Mouse (Mus musculus) thymus, adult 2 months (tissue): Measurements from ENCODE around the gene Sipa1l2. TPM values are rescaled to one million over a fixed set of nuclear protein-coding genes. Genes with fewer than 3 reads are reported as not detected.

Experiments used
- DNase-seq: peaks from one replicate; pipeline ENCODE4 v3.0.0; 2021
- H3K27ac ChIP-seq: fragments of 200-500 bp; 2 replicates; pipeline ENCODE4 v1.5.1; 2012; ENCODE audit warnings: low read length, control low read depth; ENCODE audit not compliant: control insufficient read depth, insufficient read depth
- H3K27me3 ChIP-seq: fragments of 200-500 bp; 2 replicates; pipeline ENCODE4 v1.6.1; 2012; ENCODE audit warnings: mild to moderate bottlenecking, low read length, moderate library complexity, mixed read lengths; ENCODE audit not compliant: control insufficient read depth, insufficient read depth
- H3K36me3 ChIP-seq: fragments of 200-500 bp; 2 replicates; pipeline ENCODE4 v1.6.1; 2012; ENCODE audit warnings: mild to moderate bottlenecking, low read length, moderate library complexity; ENCODE audit not compliant: control insufficient read depth, insufficient read depth
- H3K4me1 ChIP-seq: fragments of 200-500 bp; replicated peaks from 2 replicates; pipeline ENCODE4 v1.6.1; 2012; ENCODE audit warnings: low read length; ENCODE audit not compliant: control insufficient read depth, insufficient read depth
- H3K4me3 ChIP-seq: fragments of 200-500 bp; 2 replicates; pipeline ENCODE4 v1.5.1; 2012; ENCODE audit warnings: mild to moderate bottlenecking, low read length, control low read depth, moderate library complexity; ENCODE audit not compliant: control insufficient read depth, insufficient read depth
- CTCF ChIP-seq: fragments of 200-500 bp; IDR thresholded peaks from 2 replicates; pipeline ENCODE4 v1.5.1; 2012; ENCODE audit warnings: mild to moderate bottlenecking, control low read depth, low read length, moderate library complexity, borderline replicate concordance; ENCODE audit not compliant: control insufficient read depth, poor library complexity, insufficient read depth; ENCODE audit errors: extremely low read depth
- POLR2A ChIP-seq: fragments of 200-500 bp; IDR thresholded peaks from 2 replicates; pipeline ENCODE4 v1.6.1; 2012; ENCODE audit warnings: mild to moderate bottlenecking, low read length, control low read depth, moderate library complexity; ENCODE audit not compliant: control insufficient read depth, poor library complexity, insufficient read depth; ENCODE audit errors: extremely low read depth
- WGBS: fragments of 180-500 bp; shearing (Covaris S2); methylation state at CpG from one replicate; pipeline ENCODE4 v1.1.7; 2018; 5-methylcytosine and 5-hydroxymethylcytosine counted together
- polyA plus RNA-seq: library from polyadenylated mRNA; depleted of rRNA; stranded (reverse); fragments of >200 nt; gene quantifications from 2 replicates; pipeline ENCODE4 v1.2.3, GENCODE M21; 2012

The Sipa1l2 gene
- polyA plus RNA-seq, 1 experiment, result 11.7 TPM

GRCm38 (mm10) chr8:125542893-125543613 is 26.6 kb downstream of the Sipa1l2 start:
- TF ChIP-seq POLR2A (no peak), CTCF (no peak)
- H3K4me1 ChIP-seq, result no peaks in the 10 kb centered on the region; the same call in 1 of the 2 replicates
- no peak overlapping the region for H3K27ac ChIP-seq
- H3K27me3 ChIP-seq, result no peaks in the 10 kb centered on the region
- no peaks in the 10 kb centered on the region for H3K36me3 ChIP-seq
- DNase-seq, result no peak
- WGBS, result 47% methylated on average over 11 of the region's 11 CpGs
- no peak overlapping the region for H3K4me3 ChIP-seq

DNA sequence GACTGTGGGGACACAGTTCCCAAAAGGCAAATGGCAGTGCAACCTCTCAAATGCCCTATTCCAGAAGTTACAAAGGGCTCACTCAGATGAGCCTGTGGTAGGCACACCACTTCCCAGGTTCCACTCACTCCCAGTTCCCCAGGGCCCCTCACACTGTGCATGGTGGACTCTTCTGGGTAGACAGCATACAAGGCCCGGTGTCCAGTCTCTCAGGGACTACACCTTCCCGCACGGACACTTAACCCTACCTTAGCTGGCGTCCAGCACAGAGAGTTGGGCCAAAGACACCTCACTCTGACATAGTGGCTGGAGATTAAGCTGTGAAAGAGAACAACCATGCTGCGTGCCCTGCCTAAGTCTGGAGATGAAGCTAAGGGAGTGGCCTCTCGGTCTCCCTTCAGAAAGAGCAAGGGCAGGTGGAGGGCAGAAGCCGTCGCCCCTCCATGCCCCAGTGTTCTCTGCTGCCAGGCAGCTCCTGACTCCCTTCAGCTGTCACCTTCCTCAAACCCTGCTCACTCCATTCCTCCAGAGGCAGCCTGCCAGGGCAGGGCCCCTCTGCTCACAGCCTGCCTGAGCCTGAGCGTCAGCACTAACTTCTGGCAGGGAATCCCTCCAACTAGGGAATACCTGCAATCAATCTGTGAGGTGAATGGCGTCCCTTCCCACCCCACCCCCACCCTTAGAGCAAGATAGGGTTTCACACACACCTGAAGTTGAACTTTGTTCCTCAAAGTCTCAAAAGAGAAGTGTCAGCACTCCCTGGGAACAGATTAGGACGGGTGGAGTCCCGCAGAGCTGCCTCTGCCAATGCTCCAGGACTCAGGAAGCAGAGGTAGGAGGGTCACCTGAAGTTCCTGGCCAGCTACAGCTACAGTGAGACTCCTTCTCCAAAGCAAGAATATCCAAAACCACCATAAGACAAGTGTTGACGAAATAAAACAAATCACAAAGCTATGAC is 30.3 kb downstream of the Sipa1l2 start:
- Histone ChIP-seq H3K36me3 (no peaks in the 10 kb centered on the region), H3K27ac (no peak overlapping the region)
- TF ChIP-seq POLR2A, result no peak

GRCm38 (mm10) chr8:125538265-125538664 is 31.3 kb downstream of the Sipa1l2 start:
- no peak for TF ChIP-seq POLR2A
- TF ChIP-seq CTCF, result no peak
- no peak for DNase-seq
- 71% methylated on average over 6 of the region's 6 CpGs for WGBS
- Histone ChIP-seq H3K4me3 (no peak overlapping the region), H3K27ac (no peak overlapping the region), H3K4me1 (no peaks in the 10 kb centered on the region; the same call in 1 of the 2 replicates), H3K27me3 (no peaks in the 10 kb centered on the region), H3K36me3 (no peaks in the 10 kb centered on the region)

More for the DNA sequence above, 30.3 kb downstream of the Sipa1l2 start:
- Histone ChIP-seq H3K4me3 (no peak overlapping the region), H3K4me1 (no peaks in the 10 kb centered on the region; the same call in 1 of the 2 replicates), H3K27me3 (no peaks in the 10 kb centered on the region)
- no peak for DNase-seq
- WGBS, result 91% methylated on average over 13 of the region's 13 CpGs

DNA sequence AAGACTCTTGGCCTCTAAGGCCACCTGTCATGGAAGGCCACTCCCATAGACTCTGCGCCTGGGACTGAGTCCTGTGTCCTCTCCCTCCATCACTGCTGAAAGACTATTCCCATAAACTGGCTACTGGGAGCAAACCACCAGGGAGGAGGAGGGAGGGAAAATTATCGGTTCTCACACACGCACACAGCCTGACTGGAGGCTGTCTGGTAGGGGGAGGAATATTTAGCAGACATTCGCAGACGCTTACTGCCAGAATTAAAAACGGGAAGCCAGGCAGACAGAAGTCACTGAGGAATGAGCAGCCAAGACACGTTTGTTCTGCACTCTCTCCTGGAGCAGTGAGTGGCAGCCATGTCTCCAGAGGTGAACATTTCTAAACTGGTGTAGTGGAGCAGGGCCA is 35.9 kb downstream of the Sipa1l2 start:
- Histone ChIP-seq H3K36me3 (no peaks in the 10 kb centered on the region), H3K27me3 (no peaks in the 10 kb centered on the region), H3K4me3 (no peak overlapping the region), H3K27ac (no peak overlapping the region), H3K4me1 (peaks cover 13% of the 10 kb centered on the region)
- 63% methylated on average over 7 of the region's 7 CpGs for WGBS
- DNase-seq, result no peak
- TF ChIP-seq CTCF (no peak), POLR2A (no peak)

- H3K4me3 ChIP-seq, result no peak overlapping the region
- H3K36me3 ChIP-seq, result no peaks in the 10 kb centered on the region
- 95% methylated on average over 8 of the region's 8 CpGs for WGBS
- peaks cover 17% of the 10 kb centered on the region for H3K4me1 ChIP-seq
- DNase-seq, result no peak
- TF ChIP-seq CTCF, result no peak
- TF ChIP-seq POLR2A, result no peak
- H3K27me3 ChIP-seq, result no peaks in the 10 kb centered on the region
- H3K27ac ChIP-seq, result no peak overlapping the region
Measured at GRCm38 (mm10) chr8:125532953-125533352, 36.7 kb downstream of the Sipa1l2 start.

GRCm38 (mm10) chr8:125532177-125532576 is 37.4 kb downstream of the Sipa1l2 start:
- TF ChIP-seq POLR2A, result no peak
- TF ChIP-seq CTCF, result no peak
- Histone ChIP-seq H3K27me3 (no peaks in the 10 kb centered on the region), H3K36me3 (no peaks in the 10 kb centered on the region), H3K27ac (no peak overlapping the region; the same call in 1 of the 2 replicates), H3K4me3 (no peak overlapping the region), H3K4me1 (peaks cover 18% of the 10 kb centered on the region)
- DNase-seq, result no peak
- WGBS, result 57% methylated on average over 7 of the region's 7 CpGs
